Mouse (Mus musculus) Muller cell, postnatal 12 days (primary cell): Measurements from ENCODE around the gene Selplg.

ENCODE experiments used
- DNase-seq: peaks from one replicate; pipeline ENCODE4 v3.0.0-alpha.2; 2015; ENCODE audit errors: inconsistent ontology term

Gene Selplg

DNA sequence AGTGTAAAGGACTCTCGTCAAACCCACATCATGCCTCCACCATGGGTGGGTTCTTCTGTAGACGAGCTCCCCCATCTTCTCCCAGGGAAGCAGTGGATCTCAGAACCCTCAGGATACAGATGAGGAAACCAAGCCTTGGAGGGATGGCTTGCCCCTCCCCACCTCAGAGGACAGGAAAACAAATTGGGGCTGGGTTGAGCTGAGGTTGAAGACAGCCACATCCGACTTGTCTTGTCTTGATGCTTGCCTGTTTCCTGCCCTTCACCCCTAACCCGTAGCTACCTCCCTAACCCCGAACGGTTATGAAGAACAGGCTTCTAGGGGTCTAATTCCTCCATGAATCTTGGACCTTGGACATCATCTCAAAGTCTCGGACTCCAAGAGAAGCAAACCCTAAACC lies 6.9 kb downstream of the Selplg start:
- no peak for DNase-seq

DNA sequence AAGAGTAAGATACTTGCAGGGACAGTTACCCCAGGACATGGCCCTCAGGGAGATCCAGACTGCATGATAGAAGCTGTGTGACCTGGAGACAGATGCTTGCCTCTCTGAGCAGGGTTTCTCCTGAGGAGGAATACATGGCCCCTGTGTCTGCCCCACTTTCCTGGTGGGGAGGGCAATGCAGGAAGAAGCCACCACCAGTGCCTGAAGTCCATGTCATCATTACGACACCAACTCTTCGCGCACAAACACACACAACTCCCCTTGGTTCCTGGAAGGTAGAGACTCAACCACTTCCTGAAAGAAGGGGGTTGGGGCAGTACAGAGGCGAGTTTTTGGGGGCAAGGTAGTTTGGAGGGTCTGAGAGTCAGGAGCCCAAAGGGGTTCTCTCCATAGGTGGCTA lies 8.2 kb downstream of the Selplg start:
- no peak for DNase-seq

DNA sequence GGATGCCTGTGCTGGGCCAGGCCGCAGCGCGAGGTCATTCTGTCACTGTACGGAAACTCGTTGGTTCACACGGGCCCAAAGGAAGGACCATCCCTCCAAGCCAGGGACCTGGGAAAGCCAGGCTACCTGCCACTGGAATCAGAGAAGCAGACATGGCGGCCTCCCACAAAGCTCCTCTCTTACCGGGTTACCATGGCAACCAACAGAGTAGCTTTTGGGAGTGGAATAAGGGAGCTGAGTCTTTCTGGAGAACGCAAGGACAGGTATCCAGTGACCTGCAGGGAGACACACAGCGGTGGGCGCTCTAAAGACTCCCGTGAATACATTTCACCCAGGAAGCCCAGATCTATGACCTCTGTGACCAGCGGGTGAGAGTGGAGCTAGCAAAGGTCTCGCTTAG lies 13.9 kb downstream of the Selplg start:
- DNase-seq: no peak

DNA sequence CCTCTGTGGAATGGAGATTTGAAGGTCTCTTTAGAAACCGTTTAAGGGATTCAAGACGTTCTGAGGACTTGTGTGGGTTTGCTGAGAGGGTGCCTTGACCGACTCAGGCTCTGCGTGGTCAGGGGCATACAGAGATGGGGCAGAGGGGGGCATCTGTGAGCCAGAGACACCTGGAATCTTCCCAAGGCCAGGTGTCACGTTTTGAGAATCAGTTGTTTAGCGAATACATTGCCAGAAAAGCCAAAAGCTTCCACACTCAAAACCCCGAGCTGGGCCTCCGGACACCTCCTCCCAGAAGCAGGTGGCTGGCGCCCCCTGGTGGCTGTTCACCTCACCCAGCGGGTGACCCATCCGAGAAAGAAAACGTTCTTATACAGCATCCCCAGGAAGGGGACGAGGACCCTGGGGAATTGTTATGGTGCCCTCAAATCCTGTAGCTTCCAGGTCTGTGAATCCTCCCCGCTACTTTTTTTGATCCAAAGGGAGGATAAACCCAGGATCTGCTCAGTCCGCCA lies 16.7 kb downstream of the Selplg start:
- peak; percentile 79 for DNase-seq

DNA sequence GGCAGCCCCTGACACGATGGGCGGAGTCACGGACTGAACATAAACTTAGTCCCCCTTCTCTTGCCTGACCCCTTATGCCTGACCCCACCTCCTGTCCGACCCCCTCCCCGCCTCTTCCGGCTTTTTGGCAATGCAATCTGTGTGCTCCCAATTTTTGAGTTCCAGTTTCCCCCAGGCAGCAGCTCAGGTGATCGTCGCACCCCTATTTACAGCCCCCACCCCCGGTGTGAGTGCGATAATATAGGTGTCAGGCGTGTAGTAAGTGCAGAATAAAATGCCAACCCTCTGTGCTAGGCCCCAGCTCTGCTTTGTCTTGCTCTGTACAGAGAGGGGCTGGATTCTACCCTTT lies 17.4 kb downstream of the Selplg start:
- no peak for DNase-seq

DNA sequence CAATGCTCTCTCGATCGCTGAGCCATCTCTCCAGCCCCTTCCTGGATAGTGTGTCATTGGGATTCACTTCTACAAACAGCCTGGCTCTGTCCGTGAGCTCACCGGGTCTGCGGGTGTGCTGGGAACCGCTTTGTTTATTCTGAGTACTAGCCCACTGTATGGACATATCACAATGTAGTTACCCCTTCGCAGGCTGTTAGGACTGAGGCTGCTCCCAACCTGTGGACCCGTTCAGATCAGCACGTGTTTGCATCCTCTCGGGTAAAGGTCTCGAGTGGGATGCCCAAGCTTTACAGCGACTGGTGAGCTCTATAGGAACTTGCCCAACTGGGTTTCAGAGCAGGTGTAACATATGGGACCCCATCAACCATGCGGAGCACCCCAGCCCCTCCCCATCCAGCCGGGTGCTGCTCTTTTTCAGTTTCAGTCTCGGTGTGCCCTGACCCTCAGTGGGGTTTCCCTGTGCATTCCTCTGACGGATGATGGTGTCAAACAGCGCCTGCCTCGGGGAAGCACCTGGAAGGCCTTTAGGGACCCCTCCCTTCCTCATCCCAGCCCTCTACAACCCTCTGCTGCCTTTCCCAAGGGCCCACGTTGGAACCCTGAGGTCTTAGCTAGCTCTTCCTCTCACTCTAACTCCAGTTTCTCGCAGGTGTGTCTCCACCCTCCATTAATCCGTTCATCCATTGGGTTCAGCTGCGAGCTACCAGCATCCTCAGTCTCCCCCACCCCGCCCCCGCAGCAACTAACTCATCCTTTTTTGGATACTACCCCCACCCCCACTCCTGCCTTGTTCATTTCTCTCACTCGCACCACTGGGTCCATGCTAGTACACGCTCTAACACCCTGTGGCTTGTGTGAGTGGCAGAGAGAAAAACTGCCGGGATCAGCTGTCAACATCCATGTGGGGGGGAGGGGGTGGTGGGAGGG lies 18.1 kb downstream of the Selplg start:
- no peak for DNase-seq

DNA sequence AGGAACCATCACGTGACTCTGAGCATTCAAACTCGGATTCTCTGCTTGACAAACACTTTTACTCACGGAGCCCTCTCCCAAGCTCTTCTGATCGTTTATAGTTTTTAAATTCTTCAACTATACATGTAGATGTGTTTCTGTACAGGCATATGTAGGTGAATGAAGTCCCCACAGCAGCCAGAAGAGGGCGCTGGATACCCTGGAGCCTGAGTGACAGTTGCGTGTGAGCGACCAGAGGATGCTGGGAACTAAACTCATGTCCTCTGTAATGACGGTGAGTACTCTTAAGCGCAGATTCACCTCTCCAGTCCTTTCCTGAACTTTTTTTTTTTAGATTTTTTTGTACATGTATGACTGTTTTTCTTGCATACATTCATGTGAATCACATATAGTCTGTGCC lies 18.8 kb downstream of the Selplg start:
- DNase-seq: no peak

DNA sequence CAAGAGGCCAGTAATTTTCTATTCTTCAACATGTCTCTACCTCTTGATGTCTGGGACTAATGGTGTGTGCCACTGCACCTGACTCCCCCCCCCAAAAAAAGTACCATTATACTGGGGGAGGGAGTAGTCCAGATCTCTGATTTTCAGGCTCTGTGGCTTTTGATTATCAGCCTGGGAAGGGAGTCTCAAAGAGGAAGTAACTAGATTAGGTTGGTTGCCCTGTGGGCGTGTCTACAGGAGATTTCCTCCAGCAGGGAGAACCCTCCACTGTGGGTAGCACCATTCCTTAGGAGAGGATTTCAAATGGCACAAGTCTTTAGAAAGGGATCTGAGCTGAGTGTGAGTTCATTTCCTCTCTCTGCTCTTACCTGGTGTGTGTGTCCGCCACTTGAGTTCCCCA lies 19.8 kb downstream of the Selplg start:
- no peak for DNase-seq

DNA sequence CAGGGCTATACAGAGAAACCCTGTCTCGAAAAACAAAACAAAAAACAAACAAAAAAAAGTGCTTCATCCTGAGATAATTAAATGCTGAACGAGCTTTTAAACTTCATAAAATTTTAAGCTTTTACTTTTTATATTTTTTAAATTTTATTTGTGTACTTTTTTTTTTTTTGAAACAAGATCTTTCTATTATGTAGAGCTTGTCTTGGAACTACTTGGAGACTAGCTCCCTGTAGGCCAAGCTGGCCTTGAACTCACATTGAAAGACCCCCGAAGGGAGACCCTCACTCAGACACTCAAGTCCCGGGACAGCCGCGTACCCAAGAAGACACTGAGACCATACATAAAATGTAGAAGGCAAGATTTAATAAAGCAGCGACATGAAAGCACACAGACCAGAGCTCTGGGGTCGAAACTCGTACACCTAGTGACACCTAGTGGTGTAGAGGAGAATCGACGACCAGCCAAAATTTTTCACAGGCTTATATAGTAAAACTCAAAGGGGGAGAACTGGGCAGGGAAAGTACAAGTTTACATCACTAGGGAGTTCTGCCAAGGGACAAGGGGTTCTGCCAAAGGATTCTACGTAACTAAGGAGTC lies 20.5 kb downstream of the Selplg start:
- DNase-seq: peak; percentile 22

DNA sequence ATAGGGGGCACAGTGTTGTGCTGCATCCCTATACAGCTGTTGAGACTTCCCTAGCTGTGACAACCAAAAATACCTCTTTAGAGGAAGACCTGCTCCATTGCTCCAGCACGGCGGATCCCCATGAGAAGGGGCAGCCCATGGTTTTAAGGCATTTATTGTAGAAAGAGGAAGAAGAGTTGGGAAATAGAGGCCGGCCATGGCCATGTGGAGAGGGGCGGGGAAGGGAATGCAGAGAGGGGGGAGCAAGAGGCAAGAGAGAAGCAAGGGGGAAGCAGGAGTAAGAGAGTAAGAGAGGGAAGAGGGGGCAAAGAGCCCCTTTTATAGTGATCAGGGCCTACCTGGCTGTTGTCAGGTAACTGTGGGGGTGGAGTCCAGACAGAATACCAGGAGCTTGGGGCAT lies 22.3 kb downstream of the Selplg start:
- DNase-seq: no peak

DNA sequence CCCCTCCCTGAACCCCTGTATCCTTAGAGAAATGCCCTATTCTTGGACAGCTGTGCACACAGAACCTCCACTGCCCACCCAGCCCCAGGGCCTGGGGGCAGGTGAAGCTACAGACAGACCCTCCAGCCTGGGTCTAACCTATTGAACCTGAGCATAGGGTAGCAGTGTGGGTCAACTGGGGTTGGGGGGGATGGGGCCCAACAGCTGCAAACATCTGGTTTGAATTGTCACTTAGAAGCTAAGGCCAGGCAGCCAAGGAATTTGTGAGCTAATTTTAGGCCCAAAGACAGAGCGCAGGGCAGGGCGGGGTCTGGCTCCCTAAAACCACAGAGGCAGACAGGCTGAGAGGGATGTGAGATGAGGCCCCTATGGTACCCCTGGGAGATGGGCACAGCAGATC lies 24.3 kb downstream of the Selplg start:
- no peak for DNase-seq

DNA sequence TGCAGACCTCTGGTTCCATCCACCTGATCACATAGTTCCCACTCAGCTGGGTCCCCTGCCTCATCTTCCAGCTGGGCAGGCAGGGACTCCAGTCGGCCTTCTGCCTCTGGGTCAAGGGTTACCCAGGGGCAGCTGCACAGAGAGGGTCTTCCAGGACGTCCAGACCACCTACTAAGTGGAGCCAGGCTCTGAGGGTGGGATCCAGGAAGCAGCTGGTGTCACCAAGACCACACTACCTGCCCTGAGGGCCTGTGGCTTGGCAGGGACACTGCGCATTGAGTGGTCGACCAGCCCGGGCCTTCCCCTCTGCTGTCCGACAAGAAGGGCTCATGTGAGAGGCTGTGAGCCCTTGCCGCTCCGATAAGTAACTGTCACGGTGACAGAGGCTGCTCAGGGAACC lies 24.7 kb downstream of the Selplg start:
- no peak for DNase-seq

DNA sequence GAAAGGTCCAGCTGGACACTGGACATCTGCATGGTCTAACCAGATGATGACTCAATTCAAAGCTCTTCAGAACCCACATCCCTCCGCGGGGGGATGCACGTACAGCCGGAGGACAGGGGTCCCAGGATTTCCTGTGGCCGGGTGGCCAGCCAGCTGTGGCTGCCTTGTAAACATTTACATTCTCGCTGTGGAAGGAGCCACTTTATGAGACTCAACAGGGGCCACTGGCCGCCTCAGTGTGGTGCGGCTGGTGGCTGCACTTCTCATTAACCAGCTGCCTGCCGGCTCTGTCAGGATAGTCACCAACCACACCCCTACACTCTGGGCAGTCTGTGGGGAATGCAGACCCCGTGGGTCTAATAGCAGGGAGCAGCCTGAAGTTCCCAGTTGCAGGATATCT lies 26.0 kb downstream of the Selplg start:
- no peak for DNase-seq

DNA sequence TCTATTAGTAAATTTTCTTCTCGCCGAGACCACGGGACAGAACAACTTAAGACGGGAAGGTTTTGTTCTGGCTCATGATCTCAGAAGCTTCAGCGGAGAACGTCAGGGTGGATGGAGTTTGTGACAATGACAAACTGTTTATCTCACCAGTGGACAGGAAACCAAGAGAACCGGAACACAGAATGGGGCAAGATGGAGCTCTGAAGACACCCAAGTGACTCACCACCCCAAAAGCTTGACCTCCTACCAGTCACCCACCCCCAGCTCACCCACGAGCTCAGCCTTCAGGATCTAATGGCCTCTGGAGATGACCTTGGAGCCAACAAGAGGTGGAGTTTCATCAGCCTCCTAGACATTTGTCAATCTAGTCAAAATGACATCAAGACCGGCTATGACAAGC lies 27.1 kb downstream of the Selplg start:
- no peak for DNase-seq

DNA sequence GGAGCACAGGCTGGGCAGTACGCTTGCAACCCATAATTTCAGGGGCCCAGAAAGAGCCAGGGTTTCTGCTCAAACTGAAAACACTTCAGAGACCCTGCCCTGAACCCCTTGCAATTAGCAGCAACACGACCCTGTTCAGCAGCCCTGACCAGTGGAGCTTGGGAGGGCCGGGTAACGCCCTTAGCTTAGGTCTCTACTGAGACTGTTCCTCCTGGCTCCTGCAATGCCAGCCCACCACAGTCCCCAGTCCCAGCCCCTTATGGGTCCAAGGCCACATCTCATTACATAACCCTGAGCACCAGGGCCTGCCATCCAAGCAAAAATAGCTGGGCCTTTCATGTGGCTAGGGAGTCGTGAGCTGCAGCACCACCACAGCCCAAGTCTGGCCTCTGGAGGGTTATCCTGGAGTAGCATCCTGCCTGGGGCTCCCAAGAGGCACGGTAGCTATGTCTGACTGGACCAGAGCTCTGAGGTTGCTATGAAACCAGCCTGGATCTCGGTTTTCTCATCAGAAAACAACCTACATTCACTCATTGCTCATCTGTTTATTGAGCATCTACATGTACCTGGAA lies 28.0 kb downstream of the Selplg start:
- no peak for DNase-seq

DNA sequence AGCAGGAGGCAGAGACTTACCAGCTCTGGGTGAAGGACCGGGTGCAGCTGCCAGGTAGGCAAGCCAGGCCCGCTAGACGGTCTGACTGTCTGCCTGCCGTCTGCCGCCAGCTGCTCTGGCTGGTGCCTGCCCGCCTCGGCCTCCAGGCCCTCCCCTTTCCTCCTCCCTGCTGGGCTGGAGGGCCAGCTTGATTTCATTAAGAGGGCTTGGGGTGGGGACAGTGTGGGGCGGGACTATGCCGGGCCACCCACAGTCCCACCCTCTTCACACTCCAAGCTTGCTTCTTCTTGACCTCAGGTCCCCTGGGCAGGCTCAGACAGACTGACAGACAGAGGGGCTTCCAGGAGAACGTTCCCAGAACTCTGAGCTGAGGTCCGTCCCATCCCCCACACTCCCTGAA lies 32.2 kb downstream of the Selplg start, which contains the start of gene Tmem119:
Gene Tmem119, minus strand, starts transcription at position 237 of the 400 bp plus-strand sequence.
- DNase-seq: peak; percentile 51

DNA sequence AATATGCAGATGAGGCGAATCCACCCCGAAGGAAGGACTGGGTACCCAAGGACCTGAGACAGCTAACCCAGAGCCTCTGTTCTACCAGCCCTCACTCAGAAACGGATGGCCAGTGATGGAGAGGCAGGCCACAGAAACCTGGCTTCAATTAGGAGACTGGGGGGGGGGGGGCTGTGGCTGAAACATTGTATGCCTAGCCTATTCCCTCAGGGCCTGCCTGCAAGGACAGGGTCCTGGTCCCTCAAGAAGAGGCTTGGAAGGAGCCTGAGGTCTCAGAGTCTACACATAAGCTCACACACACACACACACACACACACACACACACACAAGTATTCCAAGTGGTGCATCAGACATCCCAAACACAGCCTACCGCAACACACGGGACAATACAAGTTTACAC lies 32.8 kb downstream of the Selplg start:
- DNase-seq: no peak

DNA sequence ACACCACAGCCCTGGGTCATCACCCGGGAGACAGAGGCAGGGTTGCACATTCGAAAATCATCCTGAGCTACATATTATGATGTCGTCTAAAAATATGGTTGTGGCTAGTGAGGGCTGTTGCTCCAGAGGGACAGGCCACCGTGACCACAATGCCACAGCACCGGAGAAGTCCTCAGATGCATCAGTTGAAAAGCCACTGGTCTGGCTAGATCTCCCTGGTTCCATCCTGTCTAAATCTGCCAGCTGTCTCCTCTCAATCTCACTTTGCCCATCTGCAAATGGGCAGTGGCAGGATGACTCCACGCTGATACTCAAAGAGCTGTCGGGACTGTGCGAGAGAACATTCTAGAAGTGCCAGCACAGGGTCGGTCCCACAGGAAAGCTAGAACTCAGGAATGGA lies 33.9 kb downstream of the Selplg start:
- no peak for DNase-seq

DNA sequence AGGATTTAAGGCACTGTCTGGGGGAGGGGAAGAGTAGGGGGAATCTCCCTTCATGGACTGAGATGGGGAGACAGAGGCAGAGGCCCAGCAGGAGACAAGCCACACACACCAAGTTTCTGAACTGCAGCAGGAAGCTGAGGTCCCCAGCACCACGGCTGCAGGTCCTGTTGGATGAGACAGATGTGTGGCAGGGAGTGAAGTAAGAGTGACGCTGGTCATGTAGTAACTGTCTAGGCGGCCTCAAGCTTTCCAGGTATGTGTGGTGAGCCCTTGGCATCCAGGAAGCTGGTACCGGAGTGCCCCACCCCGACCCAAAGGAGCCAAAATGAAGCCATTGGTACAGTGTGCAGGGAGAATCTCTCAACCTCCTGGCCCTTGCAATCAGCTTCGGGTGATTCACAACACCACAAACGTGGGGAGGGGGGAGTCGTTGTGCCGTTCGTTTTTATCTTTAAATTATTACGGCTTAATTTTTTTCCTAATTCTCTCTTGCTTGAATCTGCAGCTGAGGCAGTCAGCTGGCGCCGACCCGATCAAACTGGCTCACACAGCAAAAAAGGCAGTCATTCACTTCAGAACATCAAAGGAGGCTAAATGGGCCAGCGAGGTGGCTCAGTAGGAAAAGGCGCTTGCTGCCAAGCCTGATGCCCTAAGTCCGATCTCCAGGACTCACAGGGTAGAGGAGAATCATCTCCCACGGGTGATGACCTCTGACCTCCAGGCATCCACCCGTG lies 35.1 kb downstream of the Selplg start:
- DNase-seq: no peak

DNA sequence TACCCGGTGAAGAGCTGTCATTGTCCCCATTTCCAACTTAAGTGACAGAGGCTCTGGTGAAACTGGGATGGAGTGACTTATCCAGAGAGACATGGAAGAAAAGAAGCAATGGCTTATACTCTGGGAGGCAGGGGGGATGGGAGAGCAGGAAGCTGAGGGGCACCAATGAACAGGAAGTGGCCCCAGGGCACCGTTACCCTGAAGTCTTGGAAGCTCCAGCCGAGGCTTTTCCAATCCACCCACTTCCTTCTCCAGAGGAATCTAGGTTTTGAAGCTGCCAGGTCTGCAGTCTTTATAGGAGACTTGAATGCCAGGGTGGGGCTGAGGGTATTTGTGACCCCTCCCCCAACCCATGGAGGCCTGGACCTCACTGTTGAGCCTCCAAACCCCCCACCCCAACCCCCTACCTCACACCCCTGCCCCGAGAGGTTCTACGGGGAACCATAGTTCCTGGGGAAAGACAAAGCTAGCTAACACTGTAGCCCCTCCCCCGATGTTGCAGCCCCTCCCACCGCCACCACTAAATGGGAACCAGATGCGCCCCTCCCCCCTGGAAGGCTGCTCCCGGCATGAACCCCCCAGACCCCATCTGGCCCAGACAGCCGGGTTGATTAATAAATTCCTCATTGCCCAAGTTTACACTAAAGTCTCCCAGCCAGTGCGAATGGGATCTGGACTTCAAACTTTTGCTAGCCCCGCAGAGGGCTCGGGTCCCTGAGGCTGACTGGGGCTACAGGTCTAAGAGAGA lies 35.9 kb downstream of the Selplg start:
- no peak for DNase-seq
